Mouse (Mus musculus) stomach, embryonic 14.5 days (tissue): ENCODE measurements around the gene Il9r. TPM values are rescaled to one million over a fixed set of nuclear protein-coding genes. Genes with fewer than 3 reads are reported as not detected.
A peak's percentile ranks its signal among the peaks of the same experiment; 100 is the strongest.
"Not testable (repeated sequence)": the region's sequence is repeated elsewhere in the genome, so short reads cannot be mapped to it uniquely, and the experiment has no call there.

Experiments
- ATAC-seq: fragments of 200-750 bp; cut with Nextera tagmentation; 2 replicates; pipeline ENCODE4 v1.8.0; 2017; ENCODE audit warnings: low read depth, moderate TSS enrichment; ENCODE audit not compliant: insufficient number of reproducible peaks, insufficient read depth, low FRiP score
- H3K27ac ChIP-seq: fragments of 300-500 bp; sonication (generic); 2 replicates; pipeline ENCODE4 v1.5.1; 2014; ENCODE audit warnings: mild to moderate bottlenecking, low read length, moderate library complexity, mixed read lengths
- H3K27me3 ChIP-seq: fragments of 300-500 bp; sonication (generic); 2 replicates; pipeline ENCODE4 v1.6.1; 2014; ENCODE audit warnings: low read length, control low read depth, mixed read lengths; ENCODE audit not compliant: control insufficient read depth, insufficient read depth
- H3K36me3 ChIP-seq: fragments of 300-500 bp; sonication (generic); 2 replicates; pipeline ENCODE4 v1.6.1; 2014; ENCODE audit warnings: mild to moderate bottlenecking, control low read depth, low read length, moderate library complexity, mixed read lengths; ENCODE audit not compliant: control insufficient read depth, insufficient read depth
- H3K4me1 ChIP-seq: fragments of 300-500 bp; sonication (generic); 2 replicates; pipeline ENCODE4 v1.6.1; 2014; ENCODE audit warnings: low read length, control low read depth, mixed read lengths; ENCODE audit not compliant: control insufficient read depth, insufficient read depth
- H3K4me2 ChIP-seq: fragments of 300-500 bp; sonication (generic); replicated peaks from 2 replicates; pipeline ENCODE4 v1.6.1; 2014; ENCODE audit warnings: low read depth, low read length, control low read depth
- H3K4me3 ChIP-seq: fragments of 300-500 bp; sonication (generic); 2 replicates; pipeline ENCODE4 v1.5.1; 2014; ENCODE audit warnings: low read depth, low read length, control low read depth
- H3K9ac ChIP-seq: fragments of 300-500 bp; sonication (generic); replicated peaks from 2 replicates; pipeline ENCODE4 v1.6.1; 2014; ENCODE audit warnings: low read depth, mild to moderate bottlenecking, control low read depth, low read length, moderate library complexity, mixed read lengths
- H3K9me3 ChIP-seq: fragments of 300-500 bp; sonication (generic); 2 replicates; pipeline ENCODE4 v1.6.1; 2016; ENCODE audit warnings: low read depth, low read length, control low read depth; ENCODE audit not compliant: control insufficient read depth
- WGBS: fragments of 180-500 bp; shearing (Covaris S2); extraction: QIAGEN DNeasy Blood & Tissue Kit; methylation state at CpG from one replicate; pipeline ENCODE4 v1.1.7; 2014; 5-methylcytosine and 5-hydroxymethylcytosine counted together
- polyA plus RNA-seq: library from polyadenylated mRNA; unstranded; fragments of >200 nt; fragmentation: Nextera tagmentation; extraction: Ambion mirVana; gene quantifications from 2 replicates; pipeline ENCODE4 v1.2.1, GENCODE M21; 2014

Il9r gene
- polyA plus RNA-seq, 1 experiment from 2014 or later = 0.06 TPM

DNA sequence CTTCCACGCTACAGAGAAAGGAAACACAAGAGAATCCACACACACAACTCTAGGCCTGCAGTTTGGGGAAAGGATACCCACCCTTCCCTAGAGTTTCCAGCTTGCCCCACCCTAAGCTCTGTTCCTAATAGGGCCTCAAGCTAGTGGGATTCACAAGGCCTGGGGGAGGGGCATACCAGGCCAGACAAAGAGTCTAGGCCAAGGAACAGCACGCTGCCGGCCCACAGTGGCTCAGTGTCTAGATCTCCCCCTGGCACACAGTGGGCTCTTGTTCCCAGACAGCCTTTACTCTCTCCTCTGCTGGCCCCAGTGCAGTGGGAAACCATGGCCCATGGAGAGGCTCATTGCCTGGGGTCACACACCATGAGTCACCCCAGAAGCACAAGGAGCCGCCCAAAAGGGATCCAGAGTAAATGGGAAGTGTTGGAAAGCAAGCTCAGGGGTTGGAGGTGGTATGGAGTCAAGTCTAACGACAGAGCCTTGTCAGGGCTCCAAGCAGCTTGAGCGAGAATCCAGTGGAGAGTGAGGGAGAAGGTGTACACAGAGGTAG is 18.5 kb upstream of the Il9r start:
- no peak for ATAC-seq
- H3K9me3 ChIP-seq = no peaks in the 10 kb centered on the region
- H3K27ac ChIP-seq = no peak overlapping the region
- H3K27me3 ChIP-seq = no peaks in the 10 kb centered on the region
- 60% methylated on average over 6 of the region's 6 CpGs for WGBS
- H3K4me2 ChIP-seq = no peak overlapping the region
- no peak overlapping the region for H3K4me3 ChIP-seq
- peaks cover 39% of the 10 kb centered on the region for H3K4me1 ChIP-seq
- H3K9ac ChIP-seq = 0 out of 2 replicates have a peak overlapping the region, but pooled peaks have one; percentile 11
- peaks cover 21% of the 10 kb centered on the region for H3K36me3 ChIP-seq

DNA sequence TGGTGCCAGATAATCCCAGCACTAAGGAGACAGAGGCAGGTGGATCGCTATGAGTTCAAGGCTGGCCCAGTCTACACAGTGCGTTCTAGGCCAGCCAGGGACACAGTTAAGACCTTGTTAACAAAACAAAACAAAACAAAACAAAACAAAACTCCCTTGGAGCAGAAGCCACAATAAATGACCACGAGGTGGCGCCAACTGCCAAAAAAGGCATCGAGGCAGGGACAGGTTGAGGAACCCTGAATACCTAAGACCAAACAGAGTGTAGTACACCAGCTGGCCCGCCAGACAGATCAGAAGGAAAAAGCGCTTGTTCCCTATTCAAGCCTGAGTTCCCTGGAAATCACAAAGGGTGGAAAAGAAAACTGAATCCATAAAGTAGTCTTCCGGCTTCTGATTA is 16.8 kb upstream of the Il9r start:
- Histone ChIP-seq H3K4me2 (no peak overlapping the region), H3K9me3 (no peaks in the 10 kb centered on the region), H3K36me3 (peaks cover 34% of the 10 kb centered on the region), H3K9ac (no peak overlapping the region), H3K27me3 (no peaks in the 10 kb centered on the region), H3K4me1 (peaks cover 29% of the 10 kb centered on the region; the same call in 1 of the 2 replicates), H3K27ac (no peak overlapping the region), H3K4me3 (no peak overlapping the region)
- WGBS = 26% methylated on average over 8 of the region's 8 CpGs
- no peak for ATAC-seq

DNA sequence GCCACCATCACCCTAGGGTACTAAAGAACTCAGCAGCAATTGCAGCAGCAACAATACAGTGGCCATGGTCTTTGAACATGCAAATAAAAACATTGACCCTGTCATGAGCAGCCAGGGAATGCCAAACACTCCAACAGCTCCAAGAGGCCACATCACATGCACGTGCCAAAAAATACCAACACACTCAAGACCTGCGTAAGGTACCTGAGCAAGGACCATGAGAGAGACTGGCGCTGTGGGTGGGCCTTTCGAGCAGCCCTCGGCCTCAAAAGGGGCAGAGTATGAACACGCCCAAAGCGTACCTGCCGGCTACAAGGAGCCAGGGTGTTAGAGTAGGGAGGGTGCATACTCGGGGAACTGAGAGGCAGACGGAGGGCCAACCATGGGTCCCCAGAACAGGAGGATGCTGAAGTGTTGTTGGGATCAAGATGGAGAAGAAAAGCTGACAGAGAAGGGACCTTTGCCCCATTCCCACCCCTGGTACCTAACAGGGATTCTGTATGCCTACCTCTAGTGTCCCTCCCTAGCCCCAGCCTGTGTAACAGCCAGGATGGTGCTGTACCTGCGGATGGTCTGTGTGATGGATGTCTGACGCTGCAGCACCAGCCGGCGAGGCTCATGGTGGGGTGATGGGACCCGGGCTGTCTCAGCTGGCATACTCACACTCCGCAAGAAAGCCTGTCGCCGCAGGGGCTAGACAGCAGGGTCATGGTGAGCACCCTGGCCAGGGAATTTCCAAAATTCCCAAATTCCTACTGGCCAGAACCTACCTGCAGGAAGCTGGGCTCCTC is 15.5 kb upstream of the Il9r start:
- no peak overlapping the region for H3K4me2 ChIP-seq
- H3K27ac ChIP-seq = no peak overlapping the region
- no peaks in the 10 kb centered on the region for H3K27me3 ChIP-seq
- no peak overlapping the region for H3K9ac ChIP-seq
- H3K36me3 ChIP-seq = peaks cover 46% of the 10 kb centered on the region
- no peak overlapping the region for H3K4me3 ChIP-seq
- no peak for ATAC-seq
- 89% methylated on average over 18 of the region's 18 CpGs for WGBS
- no peaks in the 10 kb centered on the region for H3K9me3 ChIP-seq
- H3K4me1 ChIP-seq = peaks cover 24% of the 10 kb centered on the region; the same call in 1 of the 2 replicates

DNA sequence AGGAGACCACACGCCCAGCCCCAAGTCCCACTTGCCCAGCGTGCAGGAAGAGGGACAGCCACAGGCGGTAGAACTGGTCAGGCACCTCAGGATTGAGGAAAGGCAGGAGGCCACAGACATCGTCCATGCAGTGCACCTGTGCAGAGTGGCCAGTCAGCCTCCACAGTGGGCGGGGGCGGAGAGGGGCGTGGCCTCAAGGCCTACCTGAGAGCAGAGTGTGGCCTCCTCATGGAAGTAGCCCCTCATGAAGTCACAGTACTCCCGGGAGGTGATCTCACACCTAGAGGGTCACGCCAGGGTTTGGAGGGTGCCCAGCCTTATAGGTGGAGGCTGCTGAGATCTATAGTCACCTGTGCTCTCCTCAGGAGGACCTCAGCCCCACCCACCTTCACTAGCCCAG is 10.5 kb upstream of the Il9r start:
- no peak overlapping the region for H3K4me3 ChIP-seq
- WGBS = 81% methylated on average over 9 of the region's 9 CpGs
- no peaks in the 10 kb centered on the region for H3K9me3 ChIP-seq
- peak; percentile 15; the same call in 1 of the 2 replicates for ATAC-seq
- H3K27ac ChIP-seq = no peak overlapping the region
- no peaks in the 10 kb centered on the region for H3K27me3 ChIP-seq
- H3K36me3 ChIP-seq = peaks cover 74% of the 10 kb centered on the region
- peaks cover 5% of the 10 kb centered on the region; the same call in 1 of the 2 replicates for H3K4me1 ChIP-seq
- no peak overlapping the region for H3K9ac ChIP-seq
- no peak overlapping the region for H3K4me2 ChIP-seq

DNA sequence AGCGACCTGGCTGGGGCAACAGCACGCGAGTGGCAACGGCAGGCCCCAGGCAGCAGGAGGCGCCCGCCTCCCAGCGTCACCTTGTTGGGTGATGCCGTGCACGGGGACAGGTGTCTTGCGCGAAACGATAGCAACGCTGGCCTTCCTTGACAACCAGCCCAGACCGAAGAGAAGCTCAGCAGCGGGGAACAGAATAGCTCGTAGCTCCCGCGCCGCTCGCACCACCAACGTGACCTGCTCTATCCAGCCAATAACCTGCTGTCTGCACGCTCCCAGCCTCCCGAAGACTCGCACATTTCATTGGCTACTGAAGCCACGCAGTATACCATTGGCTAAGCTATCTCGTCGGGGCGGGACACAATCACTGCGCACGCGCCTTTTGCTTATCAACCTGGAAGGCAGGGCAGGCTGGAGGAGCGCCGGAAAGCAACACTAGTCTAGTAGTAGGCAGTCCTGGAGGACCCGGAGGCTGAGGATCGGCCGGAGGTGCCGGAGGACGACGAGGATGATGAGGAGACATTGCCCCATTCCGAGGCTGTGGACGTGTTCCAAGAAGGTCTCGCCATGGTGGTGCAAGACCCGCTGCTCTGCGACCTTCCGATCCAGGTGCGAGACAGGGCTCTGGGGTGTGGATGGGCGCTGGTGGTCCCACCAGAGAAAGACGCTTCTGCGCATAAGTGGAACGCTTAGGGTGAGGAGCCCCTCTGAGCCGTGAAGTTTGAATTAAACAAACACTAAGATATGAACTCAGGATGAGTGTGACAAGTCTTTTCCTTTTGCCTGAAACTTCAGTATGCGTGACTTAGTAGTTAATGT is 5.2 kb upstream of the Il9r start, which contains the start of gene Snrnp25:
Gene Snrnp25 (plus strand): TSS at position 358 of the 816 bp plus-strand sequence.
- peak; percentile 100 for ATAC-seq

DNA sequence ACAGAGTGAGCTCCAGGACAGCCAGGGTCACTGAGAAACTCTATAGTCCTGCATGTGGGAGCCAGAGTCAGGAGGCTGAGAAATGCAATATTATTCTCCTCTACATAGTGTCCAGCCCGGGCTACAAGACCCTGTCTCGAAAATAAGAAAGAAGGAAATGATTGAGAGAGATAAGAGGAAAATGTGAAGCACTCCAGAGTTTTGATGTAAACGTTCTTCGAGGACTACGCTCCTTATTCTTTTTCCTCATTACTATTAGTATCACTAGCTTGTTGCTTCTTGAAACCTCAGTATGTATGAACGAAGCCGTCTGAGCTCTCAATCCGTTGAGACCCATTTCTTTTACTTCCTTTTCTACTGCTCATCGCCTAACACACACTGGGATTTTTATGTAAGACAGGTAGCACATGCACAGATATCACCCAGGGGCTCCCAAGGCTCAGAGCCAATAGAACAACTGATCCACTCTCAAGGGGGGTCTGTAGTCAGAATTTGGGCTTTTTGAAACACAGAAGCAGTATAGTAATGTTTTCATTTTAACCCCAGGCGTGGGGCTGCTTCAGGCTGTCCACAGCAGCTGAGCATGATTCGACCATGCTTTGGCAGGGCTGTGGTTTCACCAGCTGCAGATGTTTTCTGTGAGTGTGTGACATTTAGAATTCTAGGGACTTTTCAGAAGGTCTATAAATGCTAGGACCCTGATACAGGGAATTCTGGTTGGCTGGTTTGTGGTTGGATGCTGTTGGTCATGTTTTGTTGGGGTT is 2.0 kb upstream of the Il9r start:
- ATAC-seq = no peak
- H3K27ac ChIP-seq = no peak overlapping the region
- WGBS = 75% methylated on average over 11 of the region's 11 CpGs

More for the DNA sequence above, 5.2 kb upstream of the Il9r start, which contains the start of gene Snrnp25:
- WGBS = under 1% methylated on average over 52 of the region's 52 CpGs
- Histone ChIP-seq H3K27ac (no peak within 1 kb of the TSS), H3K9ac (peak within 1 kb of the TSS; percentile 58), H3K27me3 (no peaks in the 10 kb centered on the region), H3K36me3 (peaks cover 29% of the 10 kb centered on the region), H3K4me2 (peak within 1 kb of the TSS; percentile 89), H3K9me3 (no peaks in the 10 kb centered on the region), H3K4me1 (peaks cover 9% of the 10 kb centered on the region; the same call in 1 of the 2 replicates), H3K4me3 (peak within 1 kb of the TSS; percentile 66)

DNA sequence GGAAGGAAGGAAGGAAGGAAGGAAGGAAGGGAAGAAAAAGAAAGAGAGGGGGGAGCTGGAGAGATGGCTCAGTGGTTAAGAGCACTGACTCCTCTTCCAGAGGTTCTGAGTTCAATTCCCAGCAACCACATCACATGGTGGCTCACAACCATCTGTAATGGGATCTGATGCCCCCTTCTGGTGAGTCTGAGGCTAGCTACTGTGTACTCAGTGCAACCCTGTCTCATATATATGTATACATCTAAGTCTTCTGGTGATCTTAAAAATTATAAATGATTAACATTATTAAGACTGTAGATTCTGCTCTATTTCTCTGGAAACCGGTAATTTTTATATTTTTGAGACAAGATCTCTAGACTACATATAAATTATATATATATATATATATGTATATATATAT is 913 bp upstream of the Il9r start:
- 58% methylated on average over 1 of the region's 1 CpGs for WGBS
- H3K4me3 ChIP-seq, H3K9me3 ChIP-seq, H3K27ac ChIP-seq, H3K36me3 ChIP-seq, H3K9ac ChIP-seq, H3K27me3 ChIP-seq, H3K4me1 ChIP-seq, ATAC-seq, H3K4me2 ChIP-seq: not testable (repeated sequence)

More for the DNA sequence above, 2.0 kb upstream of the Il9r start:
- H3K4me3 ChIP-seq = no peak overlapping the region
- no peaks in the 10 kb centered on the region for H3K9me3 ChIP-seq
- H3K4me1 ChIP-seq = peaks cover 9% of the 10 kb centered on the region; the same call in 1 of the 2 replicates
- H3K4me2 ChIP-seq = no peak overlapping the region
- H3K9ac ChIP-seq = no peak overlapping the region
- H3K27me3 ChIP-seq = no peaks in the 10 kb centered on the region
- H3K36me3 ChIP-seq = no peaks in the 10 kb centered on the region; the same call in 1 of the 2 replicates

DNA sequence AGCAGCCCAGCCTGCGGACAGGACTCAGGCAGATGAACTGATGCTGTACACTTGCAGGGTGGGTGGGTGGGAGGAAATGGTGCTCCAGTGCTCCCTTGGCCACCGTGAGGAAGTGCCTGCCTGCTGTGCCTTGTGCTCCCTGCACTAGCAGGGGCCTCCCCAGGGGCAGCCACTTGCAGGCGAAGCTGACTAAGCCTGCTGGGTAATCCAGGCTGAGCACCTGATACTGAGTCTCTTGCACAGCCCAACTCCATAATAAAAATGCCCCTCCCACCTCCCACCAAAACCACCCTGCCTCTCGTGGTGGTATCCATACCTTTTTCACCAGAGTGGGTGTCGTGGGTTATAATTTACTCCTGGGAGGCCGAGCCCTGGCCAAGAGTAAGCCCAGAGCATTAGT is 849 bp downstream of the Il9r start:
- Histone ChIP-seq H3K4me1 (no peaks in the 10 kb centered on the region), H3K27ac (no peak overlapping the region), H3K9ac (no peak overlapping the region), H3K9me3 (no peaks in the 10 kb centered on the region), H3K36me3 (no peaks in the 10 kb centered on the region), H3K4me3 (no peak overlapping the region), H3K27me3 (no peaks in the 10 kb centered on the region), H3K4me2 (no peak overlapping the region)
- WGBS = 50% methylated on average over 6 of the region's 6 CpGs
- ATAC-seq = no peak
